Mouse (Mus musculus) 3134 (cell line): Measurements from ENCODE around the gene Stk10.
A peak's percentile ranks its signal among the peaks of the same experiment; 100 is the strongest.
"Not testable (repeated sequence)": the region's sequence is repeated elsewhere in the genome, so short reads cannot be mapped to it uniquely, and the experiment has no call there.

Source experiments
- DNase-seq: peaks from one replicate; pipeline ENCODE4 v3.0.0-alpha.2; 2011; ENCODE audit warnings: low spot score; ENCODE audit not compliant: insufficient read length; ENCODE audit errors: extremely low read depth

Stk10 gene

GRCm38 (mm10) chr11:32594122-32594521, 61.0 kb downstream of the Stk10 start:
- no peak for DNase-seq

GRCm38 (mm10) chr11:32600371-32600770, 67.3 kb downstream of the Stk10 start:
- DNase-seq = no peak

GRCm38 (mm10) chr11:32601528-32602323, 68.6 kb downstream of the Stk10 start:
- DNase-seq = no peak

GRCm38 (mm10) chr11:32604663-32605062, 71.6 kb downstream of the Stk10 start:
- DNase-seq = no peak

- DNase-seq = peak; percentile 84
Observed at GRCm38 (mm10) chr11:32605131-32605860, 72.2 kb downstream of the Stk10 start.

- no peak for DNase-seq
Observed at GRCm38 (mm10) chr11:32605907-32606306, 72.8 kb downstream of the Stk10 start.

- DNase-seq = no peak
Observed at GRCm38 (mm10) chr11:32607319-32607718, 74.2 kb downstream of the Stk10 start.

GRCm38 (mm10) chr11:32610616-32611015, 77.5 kb downstream of the Stk10 start:
- no peak for DNase-seq

- DNase-seq = no peak
Observed at GRCm38 (mm10) chr11:32612304-32612703, 79.2 kb downstream of the Stk10 start.

GRCm38 (mm10) chr11:32614463-32614862, 81.4 kb downstream of the Stk10 start:
- no peak for DNase-seq

GRCm38 (mm10) chr11:32615561-32615960, 82.5 kb downstream of the Stk10 start:
- DNase-seq = no peak

GRCm38 (mm10) chr11:32616091-32616490, 83.0 kb downstream of the Stk10 start:
- no peak for DNase-seq

GRCm38 (mm10) chr11:32618036-32618435, 84.9 kb downstream of the Stk10 start:
- DNase-seq = no peak

- DNase-seq = not testable (repeated sequence)
Observed at GRCm38 (mm10) chr11:32618641-32619040, 85.5 kb downstream of the Stk10 start.

GRCm38 (mm10) chr11:32619257-32619816, 86.2 kb downstream of the Stk10 start:
- no peak for DNase-seq

GRCm38 (mm10) chr11:32619866-32620456, 86.9 kb downstream of the Stk10 start:
- no peak for DNase-seq

GRCm38 (mm10) chr11:32621831-32622478, 88.8 kb downstream of the Stk10 start:
- DNase-seq = no peak

- no peak for DNase-seq
Observed at GRCm38 (mm10) chr11:32622479-32623190, 89.5 kb downstream of the Stk10 start.

GRCm38 (mm10) chr11:32623236-32623635, 90.1 kb downstream of the Stk10 start:
- no peak for DNase-seq

- DNase-seq = no peak
Observed at GRCm38 (mm10) chr11:32623912-32624311, 90.8 kb downstream of the Stk10 start.
